Mouse (Mus musculus) embryo, embryonic 10 days (tissue): ENCODE data around the gene Gcm1.

Experiments used
- DNase-seq: peaks from one replicate; pipeline ENCODE4 v3.0.0-alpha.2; 2015; ENCODE audit warnings: low spot score

The Gcm1 gene

GRCm38 (mm10) chr9:78101431-78101830 is 49.7 kb downstream of the Gcm1 start:
- no peak for DNase-seq

DNA sequence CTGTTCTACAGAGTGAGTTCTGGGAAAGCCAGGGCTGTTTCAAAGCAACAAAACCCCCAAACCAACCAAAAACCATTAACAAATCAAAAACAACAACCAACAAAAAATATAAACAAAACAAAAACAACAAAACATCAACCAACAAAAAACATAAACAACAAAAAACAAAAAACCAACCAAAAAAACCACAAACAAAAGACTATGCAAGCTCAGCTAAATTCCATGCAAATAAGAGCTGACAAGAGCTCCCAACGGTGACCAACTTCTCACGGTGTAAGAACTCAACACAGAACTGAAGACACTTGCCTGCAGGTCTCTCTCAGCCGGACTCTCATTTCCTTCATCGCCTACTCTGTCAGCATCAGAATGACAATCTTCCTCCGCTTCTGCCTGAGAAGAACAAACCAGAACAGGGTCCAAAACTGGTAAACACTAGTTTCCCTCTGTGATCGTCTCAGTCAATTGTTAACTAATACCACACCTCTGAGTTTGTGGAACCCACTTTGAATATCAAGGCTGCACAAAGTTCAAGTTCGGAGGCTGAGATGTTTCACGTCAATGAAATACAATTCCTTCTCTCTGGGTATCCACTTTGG is 52.3 kb downstream of the Gcm1 start:
- no peak for DNase-seq

DNA sequence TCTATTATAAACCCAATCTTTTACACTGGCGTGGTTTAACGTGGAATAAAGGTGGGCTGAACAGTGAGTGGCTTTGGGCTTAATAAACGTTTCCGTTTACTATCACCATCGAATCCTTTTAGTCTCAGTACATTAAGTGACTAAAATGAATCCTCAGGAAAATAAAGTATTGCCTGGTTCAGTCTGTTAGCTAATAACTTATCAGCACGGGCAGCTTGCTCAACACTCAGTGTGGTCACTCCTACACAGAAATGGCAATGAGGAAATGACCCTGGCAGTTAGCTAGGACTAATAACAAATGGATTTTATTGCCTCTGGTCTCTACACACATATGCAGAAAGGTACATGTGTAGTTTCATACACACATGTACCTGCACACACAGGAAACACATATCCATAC is 53.2 kb downstream of the Gcm1 start:
- DNase-seq: no peak

DNA sequence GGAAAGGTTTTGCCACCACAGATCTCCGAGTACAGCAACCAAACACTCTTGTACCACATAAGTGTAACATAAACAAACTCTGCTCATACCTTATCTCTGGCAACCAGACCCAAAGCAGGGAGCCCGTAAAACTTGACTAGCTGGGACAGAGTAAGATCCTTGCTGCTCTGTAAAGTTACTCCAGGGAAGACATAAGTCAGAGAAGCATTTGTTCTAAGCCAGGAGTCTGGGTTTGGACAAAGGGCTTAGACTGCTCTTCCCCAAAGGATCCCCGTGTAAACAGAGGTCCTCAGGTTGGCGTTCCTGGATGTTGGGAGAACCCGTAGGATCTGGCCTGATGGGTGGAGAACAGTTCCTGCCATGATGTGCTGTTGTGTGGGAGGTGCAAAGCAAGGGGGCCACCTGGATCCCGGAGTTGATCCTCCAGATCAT is 53.8 kb downstream of the Gcm1 start:
- no peak for DNase-seq

- no peak for DNase-seq
Measured at GRCm38 (mm10) chr9:78106821-78107220, 55.1 kb downstream of the Gcm1 start.

DNA sequence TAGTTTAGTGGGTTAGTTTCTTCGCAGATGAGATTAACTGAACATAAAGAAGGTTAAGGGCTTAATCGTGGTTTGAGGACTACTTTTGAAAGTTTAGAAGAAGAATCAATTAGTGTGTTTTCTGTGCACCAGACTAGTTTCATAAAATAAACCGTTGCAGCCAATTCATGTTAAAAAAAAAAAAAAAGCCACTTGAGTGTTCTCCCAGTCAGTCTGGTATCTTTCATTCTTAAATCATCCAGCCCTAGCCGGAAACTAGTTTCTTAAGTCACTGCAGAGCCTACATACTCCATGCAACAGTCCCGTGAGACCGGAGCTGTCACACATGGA is 55.8 kb downstream of the Gcm1 start:
- DNase-seq: no peak

GRCm38 (mm10) chr9:78107912-78108795 is 56.4 kb downstream of the Gcm1 start:
- DNase-seq: peak; percentile 93

GRCm38 (mm10) chr9:78108796-78109239 is 57.1 kb downstream of the Gcm1 start, which contains the start of the genes Fbxo9 and Ick:
Gene Fbxo9 (minus strand): TSS chr9:78109065.
Gene Ick (plus strand): TSS chr9:78109192.
- peak; percentile 98 for DNase-seq

DNA sequence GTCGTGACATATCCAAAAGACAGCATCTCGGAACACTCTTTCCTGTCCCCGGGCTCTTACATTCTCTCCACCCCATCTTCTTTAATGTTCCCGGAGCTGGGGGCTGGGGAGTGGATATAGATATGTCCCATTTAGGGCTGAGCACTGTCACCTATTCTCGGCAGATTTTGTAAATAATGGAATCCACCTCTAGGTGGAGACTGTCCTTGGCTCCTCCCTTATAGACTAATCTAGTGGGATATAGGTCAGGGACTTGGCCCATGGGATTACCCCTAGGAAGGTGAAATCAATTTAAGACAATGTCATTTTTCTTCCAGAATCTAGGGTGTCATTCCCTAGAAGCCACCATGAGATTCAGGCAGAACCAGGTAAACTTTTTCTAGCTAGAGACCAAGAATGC is 57.9 kb downstream of the Gcm1 start:
- no peak for DNase-seq

DNA sequence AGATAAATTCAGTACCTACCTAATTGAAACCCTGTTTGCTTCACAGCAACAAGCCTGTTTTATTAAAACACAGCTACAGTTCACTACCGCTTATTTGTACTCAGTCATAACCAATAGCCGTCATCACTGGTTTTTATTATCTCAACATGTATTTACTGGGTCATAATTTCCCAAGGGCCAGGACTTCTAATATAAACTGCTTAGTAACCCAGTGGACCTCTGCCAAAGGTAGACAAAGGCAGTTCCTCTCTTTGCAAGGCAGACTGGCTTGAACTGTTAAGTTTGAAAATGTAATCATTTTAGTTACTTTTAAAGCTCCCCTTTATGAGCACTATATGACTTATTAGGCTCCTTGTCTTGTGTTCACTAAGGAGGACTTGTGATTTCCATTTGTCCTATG is 59.7 kb downstream of the Gcm1 start:
- no peak for DNase-seq

DNA sequence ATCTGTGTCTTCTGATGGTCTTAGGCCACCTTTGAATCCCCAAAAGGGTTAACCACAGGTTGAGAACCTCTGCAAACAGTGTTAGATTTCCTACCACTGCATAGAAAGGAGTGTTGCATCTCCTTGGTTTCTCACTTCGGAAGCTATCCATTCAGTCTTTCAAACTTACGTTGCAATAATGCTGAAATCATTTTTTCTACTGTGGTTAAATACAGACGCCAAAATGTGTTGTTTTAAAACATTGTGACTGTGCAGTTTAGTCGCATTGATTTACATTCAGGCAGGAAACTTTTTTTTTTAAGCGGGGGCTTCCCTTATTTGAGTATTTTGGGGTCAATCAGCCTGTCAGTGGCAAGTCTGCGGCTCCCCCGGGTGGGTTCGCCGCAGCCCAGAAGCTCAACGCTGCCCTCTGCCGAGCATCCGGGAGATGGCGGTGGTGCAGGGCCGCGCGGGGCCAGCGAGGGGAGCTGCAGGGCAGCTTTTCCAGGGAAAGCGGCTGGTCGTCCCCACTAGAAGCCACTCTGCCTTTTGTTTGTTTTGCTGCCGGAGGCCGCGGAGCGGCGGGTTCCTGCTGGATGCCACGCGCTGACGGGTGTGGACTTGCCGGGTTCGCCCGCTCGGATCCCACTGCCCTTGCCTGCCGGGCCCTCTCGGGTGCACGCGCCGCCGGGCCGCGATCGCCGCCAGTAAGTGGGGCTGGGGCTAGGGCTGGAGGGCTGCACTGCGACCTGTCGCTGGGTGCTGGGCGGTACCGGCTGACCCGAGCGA is 61.2 kb downstream of the Gcm1 start:
- peak; percentile 93 for DNase-seq

GRCm38 (mm10) chr9:78113538-78113885 is 61.8 kb downstream of the Gcm1 start:
- DNase-seq: no peak
